Mouse (Mus musculus) left cerebral cortex, adult 8-10 months (tissue): ENCODE measurements around the gene Taldo1. TPM values are rescaled to one million over a fixed set of nuclear protein-coding genes. Genes with fewer than 3 reads are reported as not detected.

Experiments
- DNase-seq, 2 experiments: peaks; one replicate each; pipeline ENCODE4 v3.0.0; 2022; ENCODE audit warnings: low spot score in 2 of 2
- total RNA-seq, 4 experiments: library from RNA; stranded (reverse); gene quantifications; 2 replicates each; pipeline ENCODE4 v1.2.4; 2022

Gene Taldo1
- total RNA-seq, result 100 to 1,000 TPM in 3 of 4 experiments, 10 to 100 TPM in 1; 99.3 to 109 (median 106) TPM

GRCm38 (mm10) chr7:141391625-141392551 is at the start of gene Taldo1:
Gene Taldo1, plus strand, starts transcription at chr7:141392199.
- peak; percentile 94 to 95 for DNase-seq

GRCm38 (mm10) chr7:141343230-141343629 is 48.8 kb upstream of the Taldo1 start:
- DNase-seq, result no peak

- DNase-seq, result no peak
These were observed 48.3 kb upstream of the Taldo1 start for GRCm38 (mm10) chr7:141343696-141344095.

- DNase-seq, result no peak
These were observed 47.2 kb upstream of the Taldo1 start for GRCm38 (mm10) chr7:141344787-141345186.

DNA sequence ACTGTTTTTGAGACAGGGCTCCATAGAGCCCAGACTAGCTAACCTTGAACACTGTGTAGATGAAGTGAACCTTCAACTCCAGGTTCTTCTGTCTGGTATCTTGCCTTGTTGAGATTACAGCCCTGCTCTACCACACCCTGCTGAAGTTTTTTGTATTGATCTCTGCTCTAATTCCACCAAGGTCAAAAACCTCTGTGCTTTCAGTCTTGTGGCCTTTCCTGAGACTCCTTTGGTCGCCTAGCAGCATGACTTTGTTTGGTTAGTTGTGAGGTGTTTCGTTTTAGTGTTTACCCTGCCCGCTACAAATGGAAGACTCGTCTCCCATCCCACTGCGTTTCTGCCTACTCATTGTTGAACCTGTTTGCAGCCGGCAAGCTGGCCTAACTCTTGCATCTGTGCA is 40.9 kb upstream of the Taldo1 start:
- DNase-seq, result no peak

- DNase-seq, result no peak
These were observed 36.9 kb upstream of the Taldo1 start for GRCm38 (mm10) chr7:141355051-141355450.

DNA sequence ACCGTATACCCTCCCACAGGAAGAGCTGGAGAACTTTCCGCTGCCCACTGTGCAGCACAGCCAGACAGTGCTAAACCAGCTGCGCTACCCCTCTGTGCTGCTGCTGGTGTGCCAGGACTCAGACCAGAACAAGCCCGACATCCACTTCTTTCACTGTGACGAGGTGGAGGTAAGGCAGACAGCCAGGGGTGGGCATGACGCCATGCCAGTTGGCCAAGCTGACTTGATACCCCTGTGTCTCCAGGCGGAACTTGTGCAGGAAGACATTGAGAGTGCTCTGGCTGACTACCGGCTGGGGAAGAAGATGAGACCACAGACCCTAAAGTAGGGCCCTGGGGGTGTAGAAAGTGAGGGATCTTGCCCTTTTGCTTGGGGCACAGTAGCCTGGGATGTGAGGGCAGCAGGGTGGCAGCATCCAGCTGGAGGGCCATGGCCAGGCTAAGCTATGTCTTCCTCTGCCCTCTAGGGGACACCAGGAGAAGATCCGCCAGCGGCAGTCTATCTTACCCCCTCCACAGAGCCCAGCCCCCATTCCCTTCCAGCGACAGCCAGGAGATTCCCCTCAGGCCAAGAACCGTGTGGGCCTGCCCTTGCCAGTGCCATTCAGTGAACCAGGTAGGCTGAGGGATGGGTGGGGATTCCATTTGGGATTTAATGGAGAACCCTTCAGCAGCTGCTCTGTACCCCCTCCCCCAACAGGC is 36.2 kb upstream of the Taldo1 start:
- no peak for DNase-seq

DNA sequence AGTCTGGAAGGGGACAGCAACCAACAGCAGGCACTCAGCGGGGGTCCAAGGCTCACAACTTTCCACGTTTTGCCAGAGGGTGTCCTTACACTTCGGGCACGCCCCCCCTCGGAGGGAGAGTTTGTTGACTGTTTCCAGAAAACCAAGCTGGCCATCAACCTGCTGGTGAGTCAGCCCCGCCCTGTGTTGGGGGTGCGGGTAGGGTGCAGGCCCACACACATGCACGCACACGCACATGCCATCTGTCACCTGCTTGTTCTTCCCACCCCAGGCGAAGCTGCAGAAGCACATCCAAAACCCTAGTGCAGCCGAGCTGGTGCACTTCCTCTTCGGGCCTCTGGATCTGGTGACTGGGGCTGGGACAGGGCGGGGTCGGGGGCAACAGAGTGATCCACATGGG is 35.0 kb upstream of the Taldo1 start:
- DNase-seq, result peak in 1 of 2 experiments; percentile 71

- no peak for DNase-seq
These were observed 30.5 kb upstream of the Taldo1 start for GRCm38 (mm10) chr7:141361510-141361909.

- peak in 1 of 2 experiments; percentile 44 for DNase-seq
These were observed 28.8 kb upstream of the Taldo1 start for GRCm38 (mm10) chr7:141363106-141363751.

DNA sequence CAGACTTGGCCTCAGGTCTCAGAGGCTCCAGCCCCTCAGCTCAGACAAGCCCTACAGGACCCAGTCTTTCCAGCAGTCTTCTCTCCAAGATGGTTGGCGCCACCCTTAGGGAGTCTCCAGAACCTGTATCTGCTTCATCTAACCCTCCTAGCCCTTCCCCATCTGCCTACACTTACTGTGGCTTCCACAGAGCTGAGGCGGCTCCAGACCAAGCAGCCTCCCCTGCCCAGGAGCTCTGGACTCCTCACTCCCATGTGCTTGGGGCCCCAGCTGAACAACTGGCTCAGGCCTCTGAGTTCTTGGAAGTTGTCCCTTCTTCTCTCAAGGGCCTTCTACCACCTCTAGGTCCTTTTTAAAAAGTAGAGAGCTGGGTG is 28.3 kb upstream of the Taldo1 start:
- DNase-seq, result no peak

- no peak for DNase-seq
These were observed 27.5 kb upstream of the Taldo1 start for GRCm38 (mm10) chr7:141364349-141365048.

DNA sequence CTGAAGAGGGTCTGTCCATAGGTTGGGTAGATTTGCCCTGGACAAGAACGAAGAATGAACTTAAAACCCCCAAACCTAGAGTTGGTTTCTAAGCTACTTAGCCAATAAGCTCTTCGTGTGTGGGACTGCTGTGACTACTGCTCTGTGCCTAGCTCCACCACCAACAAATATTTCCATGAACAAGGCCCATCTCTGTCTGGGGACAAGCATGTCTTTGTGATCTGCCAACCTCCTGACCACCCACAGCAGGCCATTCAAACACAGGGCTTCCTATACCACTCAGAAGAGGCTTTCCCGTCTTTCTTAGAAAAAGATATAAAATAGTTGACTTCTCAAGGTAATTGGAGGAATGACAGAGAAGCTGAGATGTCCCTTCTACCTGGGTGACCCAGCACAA is 27.0 kb upstream of the Taldo1 start:
- no peak for DNase-seq

- DNase-seq, result no peak
These were observed 24.6 kb upstream of the Taldo1 start for GRCm38 (mm10) chr7:141367358-141367757.

DNA sequence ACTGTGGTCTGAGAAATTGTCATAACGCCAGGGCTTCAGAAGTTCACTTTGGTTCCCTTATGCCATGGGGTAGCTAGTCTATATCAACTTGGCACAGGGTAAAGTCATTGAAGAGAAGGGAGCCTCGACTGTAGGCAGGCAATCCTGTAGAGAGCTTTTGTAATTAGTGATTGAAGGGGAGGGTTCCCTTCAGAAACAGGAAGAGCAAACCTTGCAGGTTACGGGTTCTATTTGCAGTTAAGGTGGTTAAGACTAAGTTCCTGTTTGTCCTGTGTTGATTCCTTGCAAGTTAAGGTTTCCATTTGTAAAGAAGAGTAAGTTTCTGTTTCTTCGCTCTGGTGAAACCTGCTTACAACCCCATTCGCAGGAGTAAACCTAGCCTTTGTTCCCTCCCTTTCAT is 22.1 kb upstream of the Taldo1 start:
- no peak for DNase-seq

DNA sequence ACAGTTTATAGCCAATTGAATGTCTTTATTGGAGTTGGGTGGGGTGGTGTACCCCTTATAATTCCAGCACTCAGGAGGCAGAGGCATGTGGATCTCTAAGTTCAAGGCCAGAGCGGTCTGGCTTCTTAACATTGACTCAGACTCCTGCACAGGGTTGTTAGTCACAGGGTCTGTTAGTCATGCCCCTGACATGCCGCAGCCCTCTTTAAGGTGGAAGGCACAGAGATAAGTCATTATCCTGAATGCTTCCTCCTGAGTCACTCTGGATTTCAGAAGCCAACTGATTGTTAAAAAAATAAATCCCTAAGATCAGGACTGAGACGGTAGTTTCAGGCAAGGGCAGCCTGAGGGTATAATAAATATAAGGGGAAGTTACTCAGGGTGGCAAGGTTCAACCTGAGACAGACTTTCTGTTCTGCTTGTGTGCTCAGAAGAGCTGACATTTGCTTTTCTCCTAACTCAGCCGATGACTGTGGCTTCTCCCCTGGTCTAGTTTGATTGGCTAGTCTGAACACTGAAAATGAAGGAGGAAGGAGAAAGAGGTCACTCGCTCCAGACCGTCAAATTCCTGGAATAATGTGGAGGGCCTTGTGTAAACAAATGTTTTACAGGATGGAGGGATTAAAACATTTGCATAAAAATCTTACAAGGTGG is 19.9 kb upstream of the Taldo1 start:
- no peak for DNase-seq

GRCm38 (mm10) chr7:141373611-141374010 is 18.4 kb upstream of the Taldo1 start:
- no peak for DNase-seq

- DNase-seq, result no peak
These were observed 17.6 kb upstream of the Taldo1 start for GRCm38 (mm10) chr7:141374399-141374798.

DNA sequence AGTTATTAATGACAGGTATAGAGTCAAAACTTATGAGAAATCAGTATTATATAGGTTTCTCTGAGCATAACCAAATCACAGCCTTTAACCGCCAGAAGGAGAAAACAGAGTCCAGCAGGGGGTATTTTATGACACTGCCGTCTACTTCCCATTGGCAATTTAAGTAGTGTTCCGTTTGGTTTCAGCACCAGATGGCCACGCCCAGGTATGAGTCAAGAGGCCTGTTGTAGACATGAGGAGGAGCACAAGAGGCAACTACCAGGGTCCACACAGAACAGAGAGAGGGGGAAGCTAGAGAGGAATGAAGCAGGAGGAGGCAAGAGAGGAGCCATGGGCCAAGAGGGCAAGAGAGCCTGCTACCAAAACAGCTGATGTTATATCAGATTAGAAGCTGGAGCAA is 12.4 kb upstream of the Taldo1 start:
- DNase-seq, result no peak

DNA sequence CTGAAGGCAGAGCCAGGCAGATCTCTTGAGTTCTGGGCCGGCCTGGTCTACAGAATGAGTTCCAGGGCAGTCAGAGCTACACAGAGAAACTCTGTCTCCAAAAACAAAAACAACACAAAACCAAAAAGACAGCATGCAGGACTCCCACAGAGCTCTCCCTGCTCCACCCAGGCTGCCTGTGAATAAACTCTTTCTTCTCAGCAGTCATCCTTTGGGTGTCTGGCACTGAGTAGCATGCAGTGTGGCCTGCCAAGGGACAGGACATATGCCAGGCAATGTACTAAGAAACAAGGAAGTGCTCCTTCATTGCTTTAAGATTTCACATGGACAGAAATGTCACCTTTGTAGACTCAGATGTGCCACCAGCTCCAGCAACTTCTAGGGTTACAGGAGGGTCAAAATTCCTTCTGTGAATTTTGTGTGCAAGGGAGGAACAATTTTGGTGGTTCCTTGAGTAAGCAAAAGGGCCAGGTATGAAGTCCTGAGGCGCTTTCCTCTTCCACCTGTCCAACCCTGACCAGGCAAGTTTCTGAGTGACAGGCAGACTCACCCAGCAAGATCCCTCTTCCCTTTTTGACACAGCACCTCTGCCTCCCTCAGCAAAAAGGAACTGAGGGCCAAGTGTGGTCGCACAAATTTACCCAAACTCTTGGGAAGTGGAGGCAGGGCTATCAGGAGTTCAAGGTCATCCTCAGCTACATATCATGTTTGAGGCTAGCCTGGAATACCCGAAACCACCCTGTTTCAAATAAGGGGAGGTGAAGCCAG is 10.7 kb upstream of the Taldo1 start:
- no peak for DNase-seq
